9 mouse cellular contexts compared by ENCODE assay signal in the genomic region with DNA sequence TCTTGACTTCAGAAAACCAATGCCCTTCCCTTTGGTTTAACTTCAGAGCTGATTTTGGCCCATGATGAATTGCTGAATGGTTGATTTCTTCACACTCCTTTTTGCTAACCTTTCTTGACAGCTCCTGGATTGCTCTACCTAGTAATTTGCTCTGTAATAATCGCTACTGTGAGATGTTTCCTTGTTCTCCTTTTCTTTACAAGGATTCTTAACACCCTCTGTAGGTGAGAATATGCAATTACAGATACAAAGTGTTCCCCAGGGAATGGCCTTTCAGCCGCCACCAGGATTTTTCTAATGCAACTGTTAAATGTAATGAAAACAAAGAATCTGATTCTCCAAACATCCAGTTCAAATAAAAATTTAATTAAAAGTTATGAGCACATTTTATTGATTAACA.
DNase-seq lines count a peak whose midpoint lies in the region; ATAC-seq and TF ChIP-seq lines count a peak whose summit lies in the region.
"Had no signal": no experiment of that assay in that cellular context is flagged by ENCODE, and none has a peak within 500 bp of the region (broad histone marks: within the 10 kb centered on the region; RNA-seq: fewer than 3 reads in every experiment).

No protein-coding gene starts in this region.

- WGBS in kidney, postnatal 0 days = 9% methylated on average over 2 of the region's 2 CpGs
- WGBS in kidney, embryonic 15.5 days = 6% methylated on average over 2 of the region's 2 CpGs
- WGBS in embryonic facial prominence, embryonic 14.5 days = 14% methylated on average over 2 of the region's 2 CpGs

- no peaks in the 10 kb centered on the region for H3K9me3 ChIP-seq in kidney, postnatal 0 days (replicated peaks; ENCODE audit: low read length)
- H3K9me3 ChIP-seq in kidney, embryonic 15.5 days (replicated peaks) = no peaks in the 10 kb centered on the region
- H3K9me3 ChIP-seq in CH12.LX (replicated peaks; ENCODE audit: low read length) = no peaks in the 10 kb centered on the region
- H3K9me3 ChIP-seq in embryonic facial prominence, embryonic 14.5 days (ENCODE audit: control insufficient read depth, low read length) = no peaks in the 10 kb centered on the region
- H3K9me3 ChIP-seq: intestine, embryonic 15.5 days had no signal

- peak; percentile 83 for TF ChIP-seq RAD21 in CH12.LX (IDR thresholded peaks at IDR 0.05; ENCODE audit: low read depth, low read length)

- no peak overlapping the region for H3K4me3 ChIP-seq in kidney, postnatal 0 days (replicated peaks; ENCODE audit: low read depth, low read length)
- H3K4me3 ChIP-seq in kidney, embryonic 15.5 days (replicated peaks) = no peak overlapping the region
- H3K4me3 ChIP-seq in CH12.LX (replicated peaks in 1 of 3; ENCODE audit: low read depth in 2 of 3, low read length in 2 of 3, poor library complexity in 1 of 3) = no peak overlapping the region
- H3K4me3 ChIP-seq in embryonic facial prominence, embryonic 14.5 days (ENCODE audit: low read depth, low read length) = no peak overlapping the region
- H3K4me3 ChIP-seq: intestine, embryonic 15.5 days had no signal

- ATAC-seq in kidney, postnatal 0 days (replicated peaks; ENCODE audit: low FRiP score, low read depth) = no peak
- ATAC-seq in kidney, embryonic 15.5 days (replicated peaks; ENCODE audit: low FRiP score) = no peak
- ATAC-seq in embryonic facial prominence, embryonic 14.5 days (ENCODE audit: low read depth) = no peak
- ATAC-seq: intestine, embryonic 15.5 days had no signal

- in situ Hi-C loops in CH12.LX (cut with MboI; ENCODE audit: low pct_ligation_motif_present, low pct_unique_long_range_greater_than_20kb, low sequenced_read_pairs) = loop anchor here (25.0 kb wide), 1 partner anchor 411 kb away; a partner anchor contains a TSS

- H3K27me3 ChIP-seq in kidney, postnatal 0 days (ENCODE audit: insufficient read depth, low read length) = no peaks in the 10 kb centered on the region; the same call in 1 of the 2 replicates
- H3K27me3 ChIP-seq in kidney, embryonic 15.5 days = peaks cover 21% of the 10 kb centered on the region; the same call in 1 of the 2 replicates
- peaks cover 3% of the 10 kb centered on the region for H3K27me3 ChIP-seq in CH12.LX (replicated peaks)
- H3K27me3 ChIP-seq in embryonic facial prominence, embryonic 14.5 days (replicated peaks; ENCODE audit: control insufficient read depth, insufficient read depth, low read length) = peaks cover 3% of the 10 kb centered on the region; the same call in 1 of the 2 replicates

- no peak overlapping the region for H3K4me2 ChIP-seq in kidney, postnatal 0 days (ENCODE audit: low read length)
- no peak overlapping the region for H3K4me2 ChIP-seq in kidney, embryonic 15.5 days
- H3K4me2 ChIP-seq in CH12.LX (ENCODE audit: insufficient read depth, low read depth, poor library complexity, severe bottlenecking) = no peak overlapping the region; the same call in 1 of the 2 replicates
- H3K4me2 ChIP-seq in embryonic facial prominence, embryonic 14.5 days (ENCODE audit: low read depth, low read length) = no peak overlapping the region
- H3K4me2 ChIP-seq: intestine, embryonic 15.5 days had no signal

- H3K79me2 ChIP-seq in CH12.LX (replicated peaks; ENCODE audit: control insufficient read depth, extremely low read depth, insufficient read depth, poor library complexity, severe bottlenecking) = no peaks in the 10 kb centered on the region

- TF ChIP-seq EP300 in CH12.LX (IDR thresholded peaks at IDR 0.05; ENCODE audit: low read length) = no peak

- no peak overlapping the region for H3K27ac ChIP-seq in kidney, postnatal 0 days
- H3K27ac ChIP-seq in kidney, embryonic 15.5 days = no peak overlapping the region
- H3K27ac ChIP-seq in CH12.LX (ENCODE audit: insufficient read depth, low read depth) = no peak overlapping the region
- H3K27ac ChIP-seq in embryonic facial prominence, embryonic 14.5 days (replicated peaks; ENCODE audit: low read depth, low read length) = no peak overlapping the region
- H3K27ac ChIP-seq: intestine, embryonic 15.5 days; liver, embryonic 14.5 days had no signal

- no peak overlapping the region for H3K9ac ChIP-seq in kidney, postnatal 0 days (ENCODE audit: low read depth, low read length)
- H3K9ac ChIP-seq in kidney, embryonic 15.5 days = no peak overlapping the region
- no peak overlapping the region for H3K9ac ChIP-seq in CH12.LX (ENCODE audit: insufficient read depth, low read depth)
- no peak overlapping the region for H3K9ac ChIP-seq in embryonic facial prominence, embryonic 14.5 days (ENCODE audit: low read depth, low read length)
- H3K9ac ChIP-seq: intestine, embryonic 15.5 days; liver, embryonic 14.5 days had no signal

- no peak for TF ChIP-seq POLR2A in CH12.LX (IDR thresholded peaks at IDR 0.05; ENCODE audit: low read depth, low read length)

- dilution Hi-C loops in CH12.LX (cut with MboI; ENCODE audit: extremely low pct_ligation_motif_present, extremely low pct_unique_long_range_greater_than_20kb, low sequenced_read_pairs) = no loop called here

- DNase-seq in kidney, postnatal 0 days (ENCODE audit: low spot score) = peak; percentile 87
- DNase-seq in CH12.LX (ENCODE audit: extremely low read depth) = peak; percentile 67
- DNase-seq in Muller cell, postnatal 12 days (ENCODE audit: inconsistent ontology term) = peak; percentile 27
- DNase-seq in embryonic facial prominence, embryonic 14.5 days (ENCODE audit: low spot score) = peak; percentile 55
- DNase-seq in right cerebral cortex, adult 2 months (ENCODE audit: low spot score in 2 of 2) = no peak
- DNase-seq in left cerebral cortex, postnatal 10 days (ENCODE audit: extremely low spot score in 1 of 2, low spot score in 2 of 2) = no peak

- no peaks in the 10 kb centered on the region for H3K36me3 ChIP-seq in kidney, postnatal 0 days (ENCODE audit: insufficient read depth, low read length)
- H3K36me3 ChIP-seq in kidney, embryonic 15.5 days = no peaks in the 10 kb centered on the region
- no peaks in the 10 kb centered on the region for H3K36me3 ChIP-seq in CH12.LX (replicated peaks in 1 of 2; ENCODE audit: control insufficient read depth in 1 of 2, insufficient read depth in 1 of 2, low read length in 1 of 2)
- H3K36me3 ChIP-seq in embryonic facial prominence, embryonic 14.5 days (ENCODE audit: control insufficient read depth, insufficient read depth, low read length) = no peaks in the 10 kb centered on the region
- H3K36me3 ChIP-seq: intestine, embryonic 15.5 days had no signal

- TF ChIP-seq CTCF in kidney, postnatal 0 days (IDR thresholded peaks at IDR 0.05; ENCODE audit: low read depth) = peak; percentile 80
- peak; percentile 42 to 88; a peak in 3 of 4 replicates for TF ChIP-seq CTCF in CH12.LX (conservative IDR thresholded peaks at IDR 0.05 in 1 of 2, IDR thresholded peaks at IDR 0.05 in 1 of 2; ENCODE audit: low read depth in 2 of 2, low read length in 2 of 2)

- no peaks in the 10 kb centered on the region for H3K4me1 ChIP-seq in kidney, postnatal 0 days (replicated peaks; ENCODE audit: insufficient read depth, low read length)
- no peaks in the 10 kb centered on the region for H3K4me1 ChIP-seq in kidney, embryonic 15.5 days
- H3K4me1 ChIP-seq in CH12.LX (ENCODE audit: control insufficient read depth in 1 of 2, insufficient read depth in 2 of 2) = no peaks in the 10 kb centered on the region
- H3K4me1 ChIP-seq in embryonic facial prominence, embryonic 14.5 days (ENCODE audit: control insufficient read depth, insufficient read depth, low read length) = no peaks in the 10 kb centered on the region
- H3K4me1 ChIP-seq: intestine, embryonic 15.5 days had no signal

- intact Hi-C loops in left cerebral cortex, postnatal 10 days (cut with DNase I) = no loop called here

TF ChIP-seq in CH12.LX, 34 proteins besides CTCF, POLR2A, EP300 and RAD21:
- TF ChIP-seq ZKSCAN1 (IDR thresholded peaks at IDR 0.05; ENCODE audit: borderline replicate concordance, low read depth, low read length) (no peak), JUN (IDR thresholded peaks at IDR 0.05; ENCODE audit: insufficient read depth, low read depth, low read length) (no peak), KAT2A (IDR thresholded peaks at IDR 0.05; ENCODE audit: insufficient replicate concordance, low read length) (0 out of 2 replicates have a peak, but pooled peaks have one; percentile 42), SMC3 (IDR thresholded peaks at IDR 0.05; ENCODE audit: low read depth, low read length) (peak; percentile 68)

Comparison
In these comparisons a context has a peak if more than half of its experiments do, and no peak if none do; other contexts are left out.
1. DNase-seq: peak in kidney, postnatal 0 days (single experiment), CH12.LX (single experiment), Muller cell, postnatal 12 days (single experiment) and embryonic facial prominence, embryonic 14.5 days (single experiment); none in right cerebral cortex, adult 2 months (0 of 2) and left cerebral cortex, postnatal 10 days (0 of 2).